Mouse (Mus musculus): ENCODE measurements around the gene Prpsap1.

- no peak for TF ChIP-seq CTCF (IDR thresholded peaks at IDR 0.05; ENCODE audit: low read depth)
- no peak for TF ChIP-seq EP300 (IDR thresholded peaks at IDR 0.05; ENCODE audit: low read depth)
These were observed 51.2 kb downstream of the Prpsap1 start for GRCm38 (mm10) chr11:116442867-116443177.
